Mouse (Mus musculus): ENCODE results near the gene Gpr26. TPM values are rescaled to one million over a fixed set of nuclear protein-coding genes. Genes with fewer than 3 reads are reported as not detected.

The Gpr26 gene
- polyA plus RNA-seq, 1 experiment from 2014 or later, result not detected

GRCm38 (mm10) chr7:132012969-132013679, 46.9 kb downstream of the Gpr26 start:
- no peak for ATAC-seq (ENCODE audit: low FRiP score, low TSS enrichment)

GRCm38 (mm10) chr7:132013970-132014369, 47.7 kb downstream of the Gpr26 start:
- Histone ChIP-seq H3K9me3 (ENCODE audit: control insufficient read depth, low read length) (no peaks in the 10 kb centered on the region), H3K9ac (ENCODE audit: low read depth, low read length) (no peak overlapping the region), H3K4me3 (ENCODE audit: low read length) (no peak overlapping the region), H3K4me1 (ENCODE audit: control insufficient read depth, insufficient read depth, low read length) (no peaks in the 10 kb centered on the region), H3K27me3 (ENCODE audit: control insufficient read depth, insufficient read depth, low read length) (no peaks in the 10 kb centered on the region), H3K4me2 (replicated peaks; ENCODE audit: low read depth, low read length) (no peak overlapping the region), H3K36me3 (ENCODE audit: control insufficient read depth, insufficient read depth, low read length) (no peaks in the 10 kb centered on the region), H3K27ac (ENCODE audit: low read depth, low read length) (no peak overlapping the region)
- no peak for ATAC-seq (ENCODE audit: low FRiP score, low TSS enrichment)
- 81% methylated on average over 5 of the region's 5 CpGs for WGBS

More at GRCm38 (mm10) chr7:132012969-132013679, 46.9 kb downstream of the Gpr26 start:
- Histone ChIP-seq H3K4me1 (ENCODE audit: control insufficient read depth, insufficient read depth, low read length) (no peaks in the 10 kb centered on the region), H3K27me3 (ENCODE audit: control insufficient read depth, insufficient read depth, low read length) (no peaks in the 10 kb centered on the region), H3K27ac (ENCODE audit: low read depth, low read length) (no peak overlapping the region), H3K4me2 (replicated peaks; ENCODE audit: low read depth, low read length) (no peak overlapping the region), H3K4me3 (ENCODE audit: low read length) (no peak overlapping the region), H3K9me3 (ENCODE audit: control insufficient read depth, low read length) (no peaks in the 10 kb centered on the region), H3K9ac (ENCODE audit: low read depth, low read length) (no peak overlapping the region), H3K36me3 (ENCODE audit: control insufficient read depth, insufficient read depth, low read length) (no peaks in the 10 kb centered on the region)
- 25% methylated on average over 1 of the region's 1 CpGs for WGBS

GRCm38 (mm10) chr7:132015193-132015592, 48.9 kb downstream of the Gpr26 start:
- Histone ChIP-seq H3K9ac (ENCODE audit: low read depth, low read length) (no peak overlapping the region), H3K36me3 (ENCODE audit: control insufficient read depth, insufficient read depth, low read length) (no peaks in the 10 kb centered on the region), H3K4me1 (ENCODE audit: control insufficient read depth, insufficient read depth, low read length) (no peaks in the 10 kb centered on the region), H3K9me3 (ENCODE audit: control insufficient read depth, low read length) (no peaks in the 10 kb centered on the region), H3K4me2 (replicated peaks; ENCODE audit: low read depth, low read length) (no peak overlapping the region), H3K27me3 (ENCODE audit: control insufficient read depth, insufficient read depth, low read length) (no peaks in the 10 kb centered on the region), H3K4me3 (ENCODE audit: low read length) (no peak overlapping the region), H3K27ac (ENCODE audit: low read depth, low read length) (no peak overlapping the region)
- ATAC-seq (ENCODE audit: low FRiP score, low TSS enrichment), result no peak
- WGBS, result 14% methylated on average over 3 of the region's 3 CpGs

- Histone ChIP-seq H3K4me2 (replicated peaks; ENCODE audit: low read depth, low read length) (no peak overlapping the region), H3K27me3 (ENCODE audit: control insufficient read depth, insufficient read depth, low read length) (no peaks in the 10 kb centered on the region), H3K4me1 (ENCODE audit: control insufficient read depth, insufficient read depth, low read length) (no peaks in the 10 kb centered on the region), H3K36me3 (ENCODE audit: control insufficient read depth, insufficient read depth, low read length) (no peaks in the 10 kb centered on the region), H3K27ac (ENCODE audit: low read depth, low read length) (no peak overlapping the region), H3K4me3 (ENCODE audit: low read length) (no peak overlapping the region), H3K9me3 (ENCODE audit: control insufficient read depth, low read length) (no peaks in the 10 kb centered on the region), H3K9ac (ENCODE audit: low read depth, low read length) (no peak overlapping the region)
- 77% methylated on average over 3 of the region's 3 CpGs for WGBS
- ATAC-seq (ENCODE audit: low FRiP score, low TSS enrichment), result no peak
These were observed 49.7 kb downstream of the Gpr26 start for GRCm38 (mm10) chr7:132015933-132016332.

GRCm38 (mm10) chr7:132025591-132025990, 59.3 kb downstream of the Gpr26 start:
- no peak for ATAC-seq (ENCODE audit: low FRiP score, low TSS enrichment)
- H3K4me3 ChIP-seq (ENCODE audit: low read length), result no peak overlapping the region
- no peaks in the 10 kb centered on the region for H3K36me3 ChIP-seq (ENCODE audit: control insufficient read depth, insufficient read depth, low read length)
- no peak overlapping the region for H3K9ac ChIP-seq (ENCODE audit: low read depth, low read length)
- H3K27me3 ChIP-seq (ENCODE audit: control insufficient read depth, insufficient read depth, low read length), result no peaks in the 10 kb centered on the region
- H3K27ac ChIP-seq (ENCODE audit: low read depth, low read length), result no peak overlapping the region
- no peak overlapping the region for H3K4me2 ChIP-seq (replicated peaks; ENCODE audit: low read depth, low read length)
- no peaks in the 10 kb centered on the region for H3K4me1 ChIP-seq (ENCODE audit: control insufficient read depth, insufficient read depth, low read length)
- 71% methylated on average over 6 of the region's 6 CpGs for WGBS
- no peaks in the 10 kb centered on the region for H3K9me3 ChIP-seq (ENCODE audit: control insufficient read depth, low read length)

GRCm38 (mm10) chr7:132026671-132027070, 60.4 kb downstream of the Gpr26 start:
- no peaks in the 10 kb centered on the region for H3K9me3 ChIP-seq (ENCODE audit: control insufficient read depth, low read length)
- ATAC-seq (ENCODE audit: low FRiP score, low TSS enrichment), result no peak
- H3K9ac ChIP-seq (ENCODE audit: low read depth, low read length), result no peak overlapping the region
- no peaks in the 10 kb centered on the region for H3K27me3 ChIP-seq (ENCODE audit: control insufficient read depth, insufficient read depth, low read length)
- WGBS, result 48% methylated on average over 6 of the region's 6 CpGs
- H3K27ac ChIP-seq (ENCODE audit: low read depth, low read length), result no peak overlapping the region
- H3K4me3 ChIP-seq (ENCODE audit: low read length), result no peak overlapping the region
- H3K4me2 ChIP-seq (replicated peaks; ENCODE audit: low read depth, low read length), result no peak overlapping the region
- no peaks in the 10 kb centered on the region for H3K4me1 ChIP-seq (ENCODE audit: control insufficient read depth, insufficient read depth, low read length)
- H3K36me3 ChIP-seq (ENCODE audit: control insufficient read depth, insufficient read depth, low read length), result no peaks in the 10 kb centered on the region

GRCm38 (mm10) chr7:132031940-132032531, 65.8 kb downstream of the Gpr26 start:
- no peak overlapping the region for H3K4me3 ChIP-seq (ENCODE audit: low read length)
- H3K9me3 ChIP-seq (ENCODE audit: control insufficient read depth, low read length), result no peaks in the 10 kb centered on the region
- no peak overlapping the region for H3K4me2 ChIP-seq (replicated peaks; ENCODE audit: low read depth, low read length)
- H3K9ac ChIP-seq (ENCODE audit: low read depth, low read length), result no peak overlapping the region
- 38% methylated on average over 6 of the region's 6 CpGs for WGBS
- no peak for ATAC-seq (ENCODE audit: low FRiP score, low TSS enrichment)
- H3K27me3 ChIP-seq (ENCODE audit: control insufficient read depth, insufficient read depth, low read length), result no peaks in the 10 kb centered on the region
- H3K27ac ChIP-seq (ENCODE audit: low read depth, low read length), result no peak overlapping the region
- no peaks in the 10 kb centered on the region for H3K4me1 ChIP-seq (ENCODE audit: control insufficient read depth, insufficient read depth, low read length)
- no peaks in the 10 kb centered on the region for H3K36me3 ChIP-seq (ENCODE audit: control insufficient read depth, insufficient read depth, low read length)

Other genes with a start within 250 kb of the Gpr26 start
- 0.60 and 1.6 TPM in 2 replicates for gene Cpxm2, start 188.3 kb downstream of the Gpr26 start, polyA plus RNA-seq (2014; fragmentation: Nextera tagmentation; extraction: Ambion mirVana)

All from kidney, embryonic 14.5 days (tissue).